Mouse (Mus musculus) heart, postnatal 0 days (tissue): Measurements from ENCODE around the gene Ccr7. TPM values are rescaled to one million over a fixed set of nuclear protein-coding genes. Genes with fewer than 3 reads are reported as not detected.

Source experiments
- ATAC-seq: fragments of 200-750 bp; cut with Nextera tagmentation; 2 replicates; pipeline ENCODE4 v1.8.0; 2017; ENCODE audit warnings: low read depth, moderate number of reproducible peaks, moderate library complexity; ENCODE audit not compliant: insufficient read depth
- DNase-seq: peaks from one replicate; pipeline ENCODE4 v3.0.0-alpha.2; 2016; ENCODE audit warnings: low spot score
- H3K27ac ChIP-seq: fragments of 300-500 bp; sonication (generic); 2 replicates; pipeline ENCODE4 v1.5.1; 2014; ENCODE audit warnings: low read depth, mild to moderate bottlenecking
- H3K27me3 ChIP-seq: fragments of 300-500 bp; sonication (generic); 2 replicates; pipeline ENCODE4 v1.6.1; 2014; ENCODE audit warnings: low read length, mixed read lengths; ENCODE audit not compliant: control insufficient read depth, insufficient read depth
- H3K36me3 ChIP-seq: fragments of 300-500 bp; sonication (generic); replicated peaks from 2 replicates; pipeline ENCODE4 v1.6.1; 2014; ENCODE audit warnings: low read length, mixed read lengths; ENCODE audit not compliant: control insufficient read depth, insufficient read depth
- H3K4me1 ChIP-seq: fragments of 300-500 bp; sonication (generic); 2 replicates; pipeline ENCODE4 v1.6.1; 2014; ENCODE audit warnings: antibody characterized with exemption; ENCODE audit not compliant: control insufficient read depth, insufficient read depth
- H3K4me2 ChIP-seq: fragments of 300-500 bp; sonication (generic); 2 replicates; pipeline ENCODE4 v1.6.1; 2014; ENCODE audit warnings: low read depth, mild to moderate bottlenecking, low read length, moderate library complexity
- H3K4me3 ChIP-seq: fragments of 300-500 bp; sonication (generic); 2 replicates; pipeline ENCODE4 v1.5.1; 2014; ENCODE audit warnings: low read depth, low read length
- H3K9ac ChIP-seq: fragments of 300-500 bp; sonication (generic); replicated peaks from 2 replicates; pipeline ENCODE4 v1.6.1; 2014; ENCODE audit warnings: low read depth, low read length, mixed read lengths
- H3K9me3 ChIP-seq: fragments of 300-500 bp; sonication (generic); replicated peaks from 2 replicates; pipeline ENCODE4 v1.6.1; 2016; ENCODE audit warnings: low read length; ENCODE audit not compliant: control insufficient read depth
- CTCF ChIP-seq: IDR thresholded peaks from 2 replicates; pipeline ENCODE4 v1.5.1; 2016; ENCODE audit warnings: antibody characterized with exemption, control low read depth, low read depth
- EP300 ChIP-seq: IDR thresholded peaks from 2 replicates; pipeline ENCODE4 v1.6.1; 2016; ENCODE audit warnings: antibody characterized with exemption, low read depth
- WGBS: fragments of 180-500 bp; shearing (Covaris S2); extraction: QIAGEN DNeasy Blood & Tissue Kit; methylation state at CpG from one replicate; pipeline ENCODE4 v1.1.7; 2014; 5-methylcytosine and 5-hydroxymethylcytosine counted together
- polyA plus RNA-seq: library from polyadenylated mRNA; unstranded; fragments of >200 nt; fragmentation: Nextera tagmentation; extraction: Ambion mirVana; gene quantifications from 2 replicates; pipeline ENCODE4 v1.2.1, GENCODE M21; 2015
- total RNA-seq: library from RNA; depleted of rRNA; stranded (reverse); fragments of >200 nt; gene quantifications from 2 replicates; pipeline ENCODE4 v1.2.3, GENCODE M21; 2014; ENCODE audit warnings: low replicate concordance

The Ccr7 gene
- total and polyA plus RNA-seq, 2 experiments from 2014 or later = 0.11 to 0.73 TPM

DNA sequence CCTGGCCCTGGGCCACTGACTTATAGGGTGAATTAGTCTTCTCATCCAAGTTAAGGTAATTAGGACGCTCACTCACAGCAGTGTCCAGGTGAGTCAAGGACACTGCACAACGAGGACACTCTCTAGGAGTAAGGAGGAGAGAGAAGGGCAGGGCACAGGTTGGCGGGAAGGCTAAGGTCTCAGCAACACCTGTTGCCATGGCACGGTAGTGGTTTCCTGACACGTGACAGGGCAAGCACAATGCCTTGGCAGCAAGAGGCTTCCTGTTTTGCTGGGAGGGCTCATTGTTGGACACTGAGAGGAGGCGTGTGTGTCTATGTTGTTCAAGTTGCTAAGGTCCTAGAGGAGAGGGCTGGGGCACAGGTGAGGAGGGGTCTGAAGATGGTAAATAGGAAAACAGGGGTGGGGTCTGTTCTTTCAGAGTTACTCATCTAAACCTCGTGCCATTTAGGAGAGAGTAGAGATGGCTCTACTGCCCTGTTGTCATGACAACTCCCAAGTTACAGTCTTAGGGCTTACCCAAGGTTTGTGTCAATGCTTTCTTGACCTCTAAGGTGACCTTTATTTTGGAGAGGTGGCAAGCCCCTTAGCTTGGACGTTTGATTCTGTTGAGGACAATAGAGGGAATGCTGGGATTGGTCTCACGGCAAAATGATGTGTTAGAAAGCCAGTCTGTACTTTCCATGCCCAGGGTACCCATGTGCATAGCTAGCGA is 8.3 kb upstream of the Ccr7 start:
- 70% methylated on average over 10 of the region's 10 CpGs for WGBS
- no peaks in the 10 kb centered on the region for H3K27me3 ChIP-seq
- no peak overlapping the region for H3K4me2 ChIP-seq
- no peak overlapping the region for H3K27ac ChIP-seq
- no peak overlapping the region for H3K4me3 ChIP-seq
- H3K9ac ChIP-seq = no peak overlapping the region
- no peaks in the 10 kb centered on the region for H3K4me1 ChIP-seq
- H3K36me3 ChIP-seq = no peaks in the 10 kb centered on the region
- TF ChIP-seq EP300 = no peak
- TF ChIP-seq CTCF = no peak
- no peak for ATAC-seq
- no peaks in the 10 kb centered on the region for H3K9me3 ChIP-seq
- DNase-seq = no peak

DNA sequence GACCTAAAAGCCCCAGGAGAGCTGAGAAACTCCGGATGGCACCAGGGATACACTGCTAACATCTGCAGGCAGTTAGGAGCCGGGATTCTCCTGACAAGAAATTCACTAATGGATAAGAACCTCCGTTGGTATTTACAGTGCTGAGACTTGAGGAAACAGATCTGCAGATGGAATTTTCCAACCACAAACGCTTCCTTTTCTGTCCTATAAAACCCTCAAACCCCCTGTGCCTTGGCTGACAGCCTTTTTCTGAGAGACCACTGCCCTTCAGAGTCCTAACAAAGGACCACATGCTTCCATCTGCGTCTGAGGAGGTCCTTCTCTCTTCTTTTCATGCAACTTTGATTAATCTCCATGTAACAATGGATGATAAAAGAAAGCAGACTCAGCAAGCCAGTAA is 6.8 kb upstream of the Ccr7 start:
- no peaks in the 10 kb centered on the region for H3K36me3 ChIP-seq
- ATAC-seq = no peak
- no peaks in the 10 kb centered on the region for H3K4me1 ChIP-seq
- H3K9ac ChIP-seq = no peak overlapping the region
- H3K27me3 ChIP-seq = no peaks in the 10 kb centered on the region
- H3K27ac ChIP-seq = no peak overlapping the region
- whole genome bisulfite sequencing = 43% methylated on average over 5 of the region's 5 CpGs
- TF ChIP-seq EP300 = no peak
- TF ChIP-seq CTCF = no peak
- H3K9me3 ChIP-seq = no peaks in the 10 kb centered on the region
- no peak for DNase-seq
- no peak overlapping the region for H3K4me2 ChIP-seq
- H3K4me3 ChIP-seq = no peak overlapping the region

DNA sequence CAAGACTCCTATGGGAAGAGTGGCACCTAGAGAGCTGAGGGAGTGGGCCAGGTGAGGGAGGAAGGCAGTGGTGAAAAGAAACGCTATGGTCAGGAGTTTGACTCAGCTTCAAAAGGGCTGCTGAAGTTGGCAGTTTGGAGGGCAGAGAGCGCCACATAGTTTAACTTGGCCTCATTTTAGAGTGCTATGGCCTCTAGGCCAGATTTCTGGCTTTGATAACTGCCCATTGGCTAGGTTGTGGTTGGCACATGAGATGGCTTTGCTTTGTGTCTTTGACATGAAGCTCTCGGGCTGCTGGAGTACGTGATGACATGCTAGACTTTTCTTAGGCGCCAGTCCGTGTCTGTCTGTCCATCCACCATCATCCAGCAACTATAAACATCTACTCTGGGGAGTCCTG is 5.4 kb upstream of the Ccr7 start:
- TF ChIP-seq CTCF = no peak
- no peak for TF ChIP-seq EP300

DNA sequence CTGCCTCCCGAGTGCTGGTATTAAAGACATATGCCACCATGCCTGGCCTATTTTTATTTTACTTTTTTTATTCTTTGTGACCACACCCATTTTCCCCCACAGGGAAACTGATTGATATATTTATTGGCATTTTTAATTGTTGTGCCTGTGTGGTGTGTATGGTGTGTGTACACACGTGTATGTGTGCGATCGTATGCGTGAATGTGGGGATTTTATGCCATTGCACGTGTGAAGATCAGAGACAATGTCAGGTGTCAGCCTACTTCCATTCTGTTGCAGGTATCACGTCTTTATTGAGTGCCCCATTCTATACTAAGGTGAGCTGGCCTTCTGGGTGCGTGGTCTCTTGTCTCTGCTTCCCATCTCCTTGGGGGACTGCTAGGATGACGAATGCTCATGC is 940 bp upstream of the Ccr7 start:
- no peak overlapping the region for H3K4me2 ChIP-seq
- WGBS = 91% methylated on average over 9 of the region's 9 CpGs

More for the DNA sequence above, 5.4 kb upstream of the Ccr7 start:
- H3K4me2 ChIP-seq = no peak overlapping the region
- no peak overlapping the region for H3K4me3 ChIP-seq
- 76% methylated on average over 6 of the region's 6 CpGs for WGBS
- ATAC-seq (no peak), DNase-seq (no peak)
- H3K27me3 ChIP-seq = no peaks in the 10 kb centered on the region
- H3K27ac ChIP-seq = no peak overlapping the region
- H3K9ac ChIP-seq = no peak overlapping the region
- no peaks in the 10 kb centered on the region for H3K4me1 ChIP-seq
- no peaks in the 10 kb centered on the region for H3K36me3 ChIP-seq
- H3K9me3 ChIP-seq = no peaks in the 10 kb centered on the region

DNA sequence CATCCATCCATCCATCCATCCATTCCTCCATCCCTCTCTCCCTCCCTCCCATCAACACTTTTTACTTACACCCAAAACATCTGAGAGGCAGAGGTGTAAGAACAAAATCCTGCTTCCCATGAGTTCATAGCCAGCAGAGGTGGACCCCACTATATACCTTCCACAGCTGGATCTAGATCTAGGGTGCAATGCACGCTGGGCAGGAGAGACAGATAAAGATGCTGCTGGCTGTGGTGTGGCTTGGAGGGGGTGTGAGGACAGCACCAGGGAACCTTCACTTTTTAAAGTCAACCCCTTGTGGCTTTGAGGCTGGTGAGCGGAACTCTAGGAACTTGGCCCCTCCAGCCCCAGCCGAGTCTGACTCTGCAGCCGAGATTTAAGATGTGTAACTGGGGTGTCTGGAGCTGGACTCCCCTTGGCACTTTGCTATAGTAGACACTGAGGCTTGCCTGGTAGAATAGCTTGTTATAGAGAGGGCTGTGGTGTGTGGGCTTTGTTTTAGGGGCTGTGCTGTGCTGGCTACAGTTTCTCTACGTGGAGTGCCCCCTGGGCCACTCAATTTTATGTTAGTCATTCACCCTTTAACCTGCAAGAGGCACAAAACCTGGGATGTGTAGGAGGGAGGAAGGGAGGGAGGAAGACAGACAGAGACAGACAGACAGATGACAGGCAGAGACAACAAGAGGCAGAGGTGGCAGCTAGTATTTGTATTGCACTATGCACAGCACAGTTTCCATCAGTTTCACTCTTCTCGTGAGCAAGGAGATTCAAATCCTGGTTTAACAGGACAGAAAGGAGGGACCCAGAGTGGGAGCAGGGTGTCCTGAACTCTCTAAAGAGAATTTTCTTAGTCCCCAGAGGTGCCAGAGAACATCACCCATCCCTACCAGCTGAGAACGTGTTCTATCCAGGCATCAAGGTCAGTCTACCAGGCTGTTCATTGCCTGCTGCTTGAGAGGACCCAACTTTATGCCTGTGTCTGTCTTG is 817 bp downstream of the Ccr7 start:
- DNase-seq = no peak
- Histone ChIP-seq H3K4me1 (peaks cover 8% of the 10 kb centered on the region), H3K9ac (no peak overlapping the region), H3K27ac (no peak overlapping the region), H3K4me3 (no peak overlapping the region), H3K36me3 (no peaks in the 10 kb centered on the region), H3K4me2 (no peak overlapping the region), H3K9me3 (no peaks in the 10 kb centered on the region), H3K27me3 (0 out of 2 replicates have a peak, but pooled peaks cover 10% of the 10 kb centered on the region)
- TF ChIP-seq CTCF (no peak), EP300 (no peak)
- WGBS = 69% methylated on average over 7 of the region's 7 CpGs
- no peak for ATAC-seq

More for the DNA sequence above, 940 bp upstream of the Ccr7 start:
- Histone ChIP-seq H3K27ac (no peak overlapping the region), H3K27me3 (0 out of 2 replicates have a peak, but pooled peaks cover 7% of the 10 kb centered on the region), H3K9ac (no peak overlapping the region), H3K36me3 (no peaks in the 10 kb centered on the region), H3K4me3 (no peak overlapping the region), H3K9me3 (no peaks in the 10 kb centered on the region), H3K4me1 (no peaks in the 10 kb centered on the region)
- TF ChIP-seq EP300 (no peak), CTCF (no peak)
- no peak for DNase-seq
- no peak for ATAC-seq
